Mouse (Mus musculus) T-helper 1 cell (primary cell): ENCODE data around the gene A3galt2.

Experiments
- in situ Hi-C: fragments of 300-600 bp; cut with MboI, MseI; formaldehyde crosslinking; loops from one replicate; pipeline ENCODE4 v1.15.1; 2025; ENCODE audit warnings: high pct_unique_total_duplicates

The A3galt2 gene

GRCm38 (mm10) chr4:128755064-128755463 lies at the start of gene A3galt2:
Gene A3galt2 (plus strand): TSS chr4:128755364.
- in situ Hi-C loops: no loop called here

GRCm38 (mm10) chr4:128706626-128707025 lies 48.5 kb upstream of the A3galt2 start:
- in situ Hi-C loops: no loop called here

- in situ Hi-C loops: no loop called here
These were observed 47.8 kb upstream of the A3galt2 start for GRCm38 (mm10) chr4:128707384-128707783.

- in situ Hi-C loops: no loop called here
These were observed 45.9 kb upstream of the A3galt2 start for GRCm38 (mm10) chr4:128709061-128709780.

GRCm38 (mm10) chr4:128709781-128710166 lies 45.4 kb upstream of the A3galt2 start:
- in situ Hi-C loops: no loop called here

GRCm38 (mm10) chr4:128710286-128710685 lies 44.9 kb upstream of the A3galt2 start:
- in situ Hi-C loops: no loop called here

- in situ Hi-C loops: no loop called here
These were observed 44.4 kb upstream of the A3galt2 start for GRCm38 (mm10) chr4:128710800-128711199.

GRCm38 (mm10) chr4:128711455-128712135 lies 43.6 kb upstream of the A3galt2 start:
- in situ Hi-C loops: no loop called here

GRCm38 (mm10) chr4:128712136-128712655 lies 43.0 kb upstream of the A3galt2 start:
- in situ Hi-C loops: no loop called here

GRCm38 (mm10) chr4:128712941-128713340 lies 42.2 kb upstream of the A3galt2 start:
- in situ Hi-C loops: no loop called here

- in situ Hi-C loops: no loop called here
These were observed 39.6 kb upstream of the A3galt2 start for GRCm38 (mm10) chr4:128715241-128716204.

- in situ Hi-C loops: no loop called here
These were observed 38.9 kb upstream of the A3galt2 start for GRCm38 (mm10) chr4:128716279-128716678.

- in situ Hi-C loops: no loop called here
These were observed 38.4 kb upstream of the A3galt2 start for GRCm38 (mm10) chr4:128716731-128717130.

GRCm38 (mm10) chr4:128720110-128720509 lies 35.1 kb upstream of the A3galt2 start:
- in situ Hi-C loops: loop anchor here (5.0 kb wide), 1 partner anchor 57 kb away; no protein-coding TSS in a partner anchor

- in situ Hi-C loops: loop anchor here (5.0 kb wide), 1 partner anchor 56 kb away; no protein-coding TSS in a partner anchor
These were observed 34.0 kb upstream of the A3galt2 start for GRCm38 (mm10) chr4:128721061-128721648.

GRCm38 (mm10) chr4:128721761-128722160 lies 33.4 kb upstream of the A3galt2 start:
- in situ Hi-C loops: loop anchor here (5.0 kb wide), 1 partner anchor 56 kb away; no protein-coding TSS in a partner anchor

GRCm38 (mm10) chr4:128722932-128723331 lies 32.2 kb upstream of the A3galt2 start:
- in situ Hi-C loops: loop anchor here (5.0 kb wide), 1 partner anchor 54 kb away; no protein-coding TSS in a partner anchor

GRCm38 (mm10) chr4:128723431-128723830 lies 31.7 kb upstream of the A3galt2 start:
- in situ Hi-C loops: loop anchor here (5.0 kb wide), 1 partner anchor 54 kb away; no protein-coding TSS in a partner anchor

- in situ Hi-C loops: loop anchor here (5.0 kb wide), 1 partner anchor 53 kb away; no protein-coding TSS in a partner anchor
These were observed 31.1 kb upstream of the A3galt2 start for GRCm38 (mm10) chr4:128724059-128724458.

- in situ Hi-C loops: no loop called here
These were observed 28.0 kb upstream of the A3galt2 start for GRCm38 (mm10) chr4:128727019-128727720.
